Mouse (Mus musculus) cerebellum, adult 18-20 months (tissue): Measurements from ENCODE around the gene Pdcl.

ENCODE experiments used
- DNase-seq, 2 experiments: peaks; one replicate each; pipeline ENCODE4 v3.0.0; 2021

The Pdcl gene

GRCm38 (mm10) chr2:37358633-37359540 lies at the start of gene Pdcl:
Pdcl (minus strand) TSS chr2:37359332.
- peak; percentile 88 to 89 for DNase-seq

- no peak for DNase-seq
Measured at GRCm38 (mm10) chr2:37395539-37395938, 36.4 kb upstream of the Pdcl start.

- DNase-seq: no peak
Measured at GRCm38 (mm10) chr2:37382921-37383320, 23.8 kb upstream of the Pdcl start.

GRCm38 (mm10) chr2:37380189-37380588 lies 21.1 kb upstream of the Pdcl start:
- DNase-seq: peak; percentile 60 to 63

- no peak for DNase-seq
Measured at GRCm38 (mm10) chr2:37376018-37376417, 16.9 kb upstream of the Pdcl start.

GRCm38 (mm10) chr2:37370651-37371050 lies 11.5 kb upstream of the Pdcl start:
- no peak for DNase-seq

- peak in 1 of 2 experiments; percentile 10 for DNase-seq
Measured at GRCm38 (mm10) chr2:37359908-37360307, 776 bp upstream of the Pdcl start.

GRCm38 (mm10) chr2:37355571-37355970 lies 3.6 kb downstream of the Pdcl start:
- no peak for DNase-seq

GRCm38 (mm10) chr2:37351671-37352070 lies 7.5 kb downstream of the Pdcl start:
- DNase-seq: no peak

- DNase-seq: peak; percentile 44 to 56
Measured at GRCm38 (mm10) chr2:37338497-37339187, 20.5 kb downstream of the Pdcl start.

- no peak for DNase-seq
Measured at GRCm38 (mm10) chr2:37333321-37333720, 25.8 kb downstream of the Pdcl start.

GRCm38 (mm10) chr2:37326215-37326614 lies 32.9 kb downstream of the Pdcl start, which contains the start of gene Olfr368:
Olfr368 (plus strand) TSS chr2:37326515.
- no peak for DNase-seq
